Mouse (Mus musculus) neural tube, embryonic 14.5 days (tissue): ENCODE results near the gene Haus8. TPM values are rescaled to one million over a fixed set of nuclear protein-coding genes. Genes with fewer than 3 reads are reported as not detected.
A peak's percentile ranks its signal among the peaks of the same experiment; 100 is the strongest.
"Not testable (repeated sequence)": the region's sequence is repeated elsewhere in the genome, so short reads cannot be mapped to it uniquely, and the experiment has no call there.

Experiments used
- ATAC-seq: fragments of 200-750 bp; cut with Nextera tagmentation; 2 replicates; pipeline ENCODE4 v1.8.0; 2017; ENCODE audit warnings: low read depth, mild to moderate bottlenecking, moderate TSS enrichment, moderate library complexity
- H3K27ac ChIP-seq: fragments of 300-500 bp; sonication (generic); 2 replicates; pipeline ENCODE4 v1.5.1; 2014; ENCODE audit warnings: low read depth, mild to moderate bottlenecking, control low read depth, low read length, moderate library complexity, mixed read lengths
- H3K27me3 ChIP-seq: fragments of 300-500 bp; sonication (generic); 2 replicates; pipeline ENCODE4 v1.6.1; 2014; ENCODE audit warnings: low read length; ENCODE audit not compliant: control insufficient read depth, insufficient read depth
- H3K36me3 ChIP-seq: fragments of 300-500 bp; sonication (generic); 2 replicates; pipeline ENCODE4 v1.6.1; 2014; ENCODE audit warnings: low read length, mixed read lengths; ENCODE audit not compliant: control insufficient read depth, insufficient read depth
- H3K4me1 ChIP-seq: fragments of 300-500 bp; sonication (generic); 2 replicates; pipeline ENCODE4 v1.6.1; 2014; ENCODE audit warnings: low read length; ENCODE audit not compliant: control insufficient read depth, insufficient read depth
- H3K4me2 ChIP-seq: fragments of 300-500 bp; sonication (generic); 2 replicates; pipeline ENCODE4 v1.6.1; 2014; ENCODE audit warnings: mild to moderate bottlenecking, low read depth, low read length, control low read depth
- H3K4me3 ChIP-seq: fragments of 300-500 bp; sonication (generic); 2 replicates; pipeline ENCODE4 v1.5.1; 2014; ENCODE audit warnings: low read depth, low read length, control low read depth, mixed read lengths
- H3K9ac ChIP-seq: fragments of 300-500 bp; sonication (generic); replicated peaks from 2 replicates; pipeline ENCODE4 v1.6.1; 2014; ENCODE audit warnings: low read depth, mild to moderate bottlenecking, control low read depth, low read length, mixed read lengths
- H3K9me3 ChIP-seq: fragments of 300-500 bp; sonication (generic); 2 replicates; pipeline ENCODE4 v1.6.1; 2016; ENCODE audit warnings: low read length; ENCODE audit not compliant: control insufficient read depth
- WGBS: fragments of 180-500 bp; shearing (Covaris S2); extraction: QIAGEN DNeasy Blood & Tissue Kit; methylation state at CpG from one replicate; pipeline ENCODE4 v1.1.7; 2014; 5-methylcytosine and 5-hydroxymethylcytosine counted together
- polyA plus RNA-seq: library from polyadenylated mRNA; unstranded; fragments of >200 nt; fragmentation: Nextera tagmentation; extraction: Ambion mirVana; gene quantifications from 2 replicates; pipeline ENCODE4 v1.2.1, GENCODE M21; 2014

The Haus8 gene
- polyA plus RNA-seq, 1 experiment from 2014 or later: 59.3 TPM

- no peak overlapping the region for H3K9ac ChIP-seq
- no peak overlapping the region for H3K27ac ChIP-seq
- no peaks in the 10 kb centered on the region for H3K4me1 ChIP-seq
- H3K27me3 ChIP-seq: no peaks in the 10 kb centered on the region
- no peak overlapping the region for H3K4me3 ChIP-seq
- H3K4me2 ChIP-seq: no peak overlapping the region
- H3K9me3 ChIP-seq: no peaks in the 10 kb centered on the region
- no peaks in the 10 kb centered on the region for H3K36me3 ChIP-seq
- ATAC-seq: no peak
- 53% methylated on average over 2 of the region's 2 CpGs for WGBS
Measured at GRCm38 (mm10) chr8:71224560-71224959, 48.2 kb downstream of the Haus8 start.

DNA sequence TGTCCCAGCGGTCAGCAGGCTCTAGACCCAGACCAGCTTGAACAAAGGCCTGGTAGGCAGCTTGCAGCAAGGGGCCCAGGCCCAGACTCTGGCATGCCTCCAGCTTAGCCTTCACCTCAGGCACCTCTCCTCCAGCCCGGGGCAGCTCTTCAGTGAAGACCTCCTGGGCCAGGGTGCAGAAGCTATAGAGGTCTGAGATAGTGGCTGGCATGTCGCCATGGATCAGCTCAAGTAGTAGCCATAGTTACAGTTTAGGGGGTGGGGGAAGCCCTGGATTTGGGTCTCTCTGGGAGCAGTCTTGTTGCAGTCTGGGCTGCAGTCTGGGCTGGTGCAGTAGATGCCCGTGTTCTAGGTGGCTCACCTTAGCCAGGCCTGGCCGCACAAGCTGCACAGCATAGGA lies 58.5 kb downstream of the Haus8 start:
- H3K27ac ChIP-seq, ATAC-seq, H3K4me3 ChIP-seq, H3K9me3 ChIP-seq, H3K4me1 ChIP-seq, H3K36me3 ChIP-seq, H3K27me3 ChIP-seq, H3K4me2 ChIP-seq, H3K9ac ChIP-seq: not testable (repeated sequence)
- 93% methylated on average over 3 of the region's 5 CpGs for WGBS

- H3K36me3 ChIP-seq, H3K4me3 ChIP-seq, H3K27me3 ChIP-seq, H3K9ac ChIP-seq, H3K9me3 ChIP-seq, H3K4me1 ChIP-seq, H3K27ac ChIP-seq: not testable (repeated sequence)
- peak overlapping the region; percentile 16; the same call in 1 of the 2 replicates for H3K4me2 ChIP-seq
- WGBS: 27% methylated on average over 5 of the region's 11 CpGs
- ATAC-seq: peak; percentile 85
Measured at GRCm38 (mm10) chr8:71205541-71205967, 67.2 kb downstream of the Haus8 start.

Other genes with a start within 250 kb of the Haus8 start
- gene Myo9b, start 220 bp downstream of the Haus8 start, polyA plus RNA-seq: 16.0 and 16.4 TPM in 2 replicates
- 115 and 130 TPM in 2 replicates for gene Use1, start 93.9 kb upstream of the Haus8 start, polyA plus RNA-seq
- gene Ocel1, start 98.4 kb upstream of the Haus8 start, polyA plus RNA-seq: 4.8 and 4.9 TPM in 2 replicates
- 22.3 and 32.8 TPM in 2 replicates for gene Nr2f6, start 109.0 kb upstream of the Haus8 start, polyA plus RNA-seq
- gene Ushbp1, start 122.9 kb upstream of the Haus8 start, polyA plus RNA-seq: 3.2 and 5.0 TPM in 2 replicates
- 90.9 and 96.5 TPM in 2 replicates for gene Babam1, start 123.9 kb upstream of the Haus8 start, polyA plus RNA-seq
- 1.9 and 2.7 TPM in 2 replicates for gene Ankle1, start 133.1 kb upstream of the Haus8 start, polyA plus RNA-seq
- gene Abhd8, start 190.7 kb upstream of the Haus8 start, polyA plus RNA-seq: 101 and 104 TPM in 2 replicates
- 186 and 189 TPM in 2 replicates for gene Mrpl34, start 192.0 kb upstream of the Haus8 start, polyA plus RNA-seq
- gene Dda1, start 196.3 kb upstream of the Haus8 start, polyA plus RNA-seq: 236 and 251 TPM in 2 replicates
- 6.9 and 8.4 TPM in 2 replicates for gene Ano8, start 213.0 kb upstream of the Haus8 start, polyA plus RNA-seq
- gene Gtpbp3, start 215.2 kb upstream of the Haus8 start, polyA plus RNA-seq: 5.5 and 5.9 TPM in 2 replicates
- 5.4 and 9.8 TPM in 2 replicates for gene Plvap, start 238.8 kb upstream of the Haus8 start, polyA plus RNA-seq